Mouse (Mus musculus) cerebellum, adult 11 months (tissue): ENCODE measurements around the gene Rilp.
A peak's percentile ranks its signal among the peaks of the same experiment; 100 is the strongest.

Experiments
- DNase-seq: peaks from one replicate; pipeline ENCODE4 v3.0.0; 2022

Rilp gene

DNA sequence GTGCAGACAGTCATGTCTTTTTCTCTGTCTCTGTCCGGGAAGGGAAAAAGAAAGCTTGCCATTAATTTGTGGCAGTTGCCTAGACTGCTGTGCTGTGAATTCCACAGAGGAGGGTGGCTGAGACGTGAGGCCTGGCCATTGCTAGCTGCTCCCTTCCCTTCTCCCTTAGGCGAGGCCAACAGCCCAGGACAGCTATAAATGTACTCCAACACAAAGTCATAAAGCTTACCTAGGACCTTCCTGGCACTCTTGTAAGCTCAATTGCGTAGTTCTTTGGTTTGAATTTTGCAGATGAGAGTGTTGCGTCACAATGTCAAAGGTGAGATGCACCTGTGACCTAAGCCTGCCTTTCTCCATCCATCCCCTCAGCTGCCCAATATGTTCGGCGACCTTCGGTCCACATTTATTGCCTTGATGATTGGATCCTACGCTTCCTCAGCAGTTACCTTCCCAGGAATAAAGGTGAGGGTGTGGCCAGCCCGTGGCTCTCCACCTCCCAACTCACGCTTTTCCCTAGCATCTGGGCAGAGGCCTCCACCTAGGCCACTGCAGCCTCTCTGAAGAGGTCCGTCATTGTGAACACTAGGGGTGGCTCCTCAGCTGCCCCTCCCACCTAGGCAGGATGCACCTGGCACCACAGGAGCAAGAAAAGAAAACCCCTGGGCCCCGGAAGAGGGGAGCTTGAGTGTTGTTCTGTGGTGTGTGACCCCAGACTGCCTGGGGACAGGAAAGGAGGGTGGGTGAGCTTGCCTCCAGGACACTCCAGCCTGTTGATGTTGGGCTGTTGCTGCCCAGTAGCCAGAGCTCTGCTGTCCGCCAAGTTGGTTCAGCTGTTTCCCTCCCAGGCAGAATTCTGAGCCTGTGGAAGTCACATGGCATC, 50.9 kb downstream of the Rilp start:
- peak; percentile 19 for DNase-seq

DNA sequence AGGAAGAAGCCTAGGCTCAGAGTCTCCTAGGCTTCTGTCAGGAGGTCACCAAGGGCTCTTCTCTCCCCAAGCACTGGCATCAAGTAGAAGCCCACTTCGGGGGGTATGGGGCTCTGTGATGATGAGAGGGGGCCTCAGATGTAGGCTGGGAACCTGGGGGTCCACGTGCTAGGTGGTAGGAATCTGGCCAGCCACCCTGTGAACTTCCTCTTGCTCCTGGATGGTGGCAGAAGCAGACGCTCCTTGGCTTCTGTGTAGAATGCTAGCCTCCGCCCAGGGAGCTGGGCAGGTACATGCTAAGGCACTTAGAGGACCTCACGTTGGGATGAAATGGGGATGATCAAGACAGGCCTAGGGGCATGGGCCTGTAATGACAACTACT, 51.5 kb downstream of the Rilp start:
- DNase-seq, result no peak
